29 mouse cellular contexts compared by ENCODE assay signal in the genomic region with DNA sequence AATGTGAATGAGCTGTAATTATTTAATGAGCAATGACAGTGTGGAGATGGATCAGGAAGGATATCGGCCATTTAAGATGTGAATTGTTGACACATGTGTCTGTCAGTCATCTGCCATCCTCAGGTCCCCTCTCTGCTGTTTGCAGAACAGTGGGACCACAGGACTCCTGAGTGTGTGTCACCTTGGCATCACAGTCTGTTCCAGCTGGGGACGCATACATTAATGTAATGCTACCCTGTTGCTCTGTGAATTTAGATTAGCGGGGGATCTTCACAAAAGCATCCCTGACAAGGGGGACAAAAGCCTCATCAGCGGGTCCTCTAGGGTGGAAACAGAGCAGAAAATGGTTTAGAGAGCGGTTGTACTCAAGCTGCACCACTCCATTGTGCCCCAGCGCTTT. TPM values are rescaled to one million over a fixed set of nuclear protein-coding genes. Genes with fewer than 3 reads are reported as not detected.
DNase-seq lines count a peak whose midpoint lies in the region; ATAC-seq lines count a peak whose summit lies in the region.
"Had no signal": no experiment of that assay in that cellular context is flagged by ENCODE, and none has a peak within 500 bp of the region (broad histone marks: within the 10 kb centered on the region; RNA-seq: fewer than 3 reads in every experiment).

No protein-coding gene starts in this region.

- H3K36me3 ChIP-seq in forebrain, embryonic 12.5 days (replicated peaks) = no peaks in the 10 kb centered on the region
- H3K36me3 ChIP-seq in forebrain, embryonic 11.5 days (ENCODE audit: control insufficient read depth, insufficient read depth, low read length) = no peaks in the 10 kb centered on the region
- no peaks in the 10 kb centered on the region for H3K36me3 ChIP-seq in midbrain, embryonic 10.5 days
- no peaks in the 10 kb centered on the region for H3K36me3 ChIP-seq in midbrain, embryonic 15.5 days (replicated peaks)
- H3K36me3 ChIP-seq in forebrain, embryonic 15.5 days = no peaks in the 10 kb centered on the region
- no peaks in the 10 kb centered on the region for H3K36me3 ChIP-seq in midbrain, embryonic 14.5 days (ENCODE audit: control insufficient read depth, insufficient read depth, low read length)
- H3K36me3 ChIP-seq: neural tube, embryonic 13.5 days had no signal

- no peaks in the 10 kb centered on the region for H3K27me3 ChIP-seq in forebrain, embryonic 12.5 days
- no peaks in the 10 kb centered on the region for H3K27me3 ChIP-seq in forebrain, embryonic 11.5 days (ENCODE audit: control insufficient read depth, insufficient read depth, low read length)
- no peaks in the 10 kb centered on the region for H3K27me3 ChIP-seq in midbrain, embryonic 10.5 days (ENCODE audit: low read depth, poor library complexity, severe bottlenecking)
- no peaks in the 10 kb centered on the region for H3K27me3 ChIP-seq in midbrain, embryonic 15.5 days (replicated peaks)
- H3K27me3 ChIP-seq in forebrain, embryonic 15.5 days = no peaks in the 10 kb centered on the region
- no peaks in the 10 kb centered on the region for H3K27me3 ChIP-seq in midbrain, embryonic 14.5 days (ENCODE audit: control insufficient read depth, insufficient read depth, low read length)
- H3K27me3 ChIP-seq: embryonic facial prominence, embryonic 12.5 days; heart, embryonic 13.5 days; neural tube, embryonic 13.5 days; Patski had no signal

- peaks cover 23% of the 10 kb centered on the region for H3K4me1 ChIP-seq in forebrain, embryonic 12.5 days
- H3K4me1 ChIP-seq in forebrain, embryonic 11.5 days (replicated peaks; ENCODE audit: control insufficient read depth, insufficient read depth, low read length) = no peaks in the 10 kb centered on the region
- H3K4me1 ChIP-seq in midbrain, embryonic 10.5 days = peaks cover 30% of the 10 kb centered on the region
- H3K4me1 ChIP-seq in midbrain, embryonic 15.5 days = 0 out of 2 replicates have a peak, but pooled peaks cover 3% of the 10 kb centered on the region
- H3K4me1 ChIP-seq in forebrain, embryonic 15.5 days = peaks cover 11% of the 10 kb centered on the region; the same call in 1 of the 2 replicates
- H3K4me1 ChIP-seq in midbrain, embryonic 14.5 days (ENCODE audit: control insufficient read depth, insufficient read depth, low read length) = peaks cover 12% of the 10 kb centered on the region
- H3K4me1 ChIP-seq: embryonic facial prominence, embryonic 12.5 days had no signal

- H3K9ac ChIP-seq in forebrain, embryonic 12.5 days = no peak overlapping the region
- no peak overlapping the region for H3K9ac ChIP-seq in forebrain, embryonic 11.5 days (ENCODE audit: low read length)
- no peak overlapping the region for H3K9ac ChIP-seq in midbrain, embryonic 15.5 days
- no peak overlapping the region for H3K9ac ChIP-seq in forebrain, embryonic 15.5 days (replicated peaks)
- no peak overlapping the region for H3K9ac ChIP-seq in midbrain, embryonic 14.5 days (replicated peaks; ENCODE audit: low read length)
- H3K9ac ChIP-seq: embryonic facial prominence, embryonic 12.5 days; heart, embryonic 13.5 days; liver, embryonic 14.5 days; neural tube, embryonic 13.5 days had no signal

- no peak for DNase-seq in forebrain, embryonic 11.5 days (ENCODE audit: low spot score)
- DNase-seq in midbrain, embryonic 10.5 days (ENCODE audit: low spot score) = peak; percentile 22
- peak; percentile 43 for DNase-seq in midbrain, embryonic 14.5 days
- no peak for DNase-seq in cerebellum, adult 18-20 months
- DNase-seq in ovary, postnatal 36 days (ENCODE audit: low spot score) = no peak
- DNase-seq: adrenal gland, postnatal 10 days; cerebellum, adult 11 months; cerebellum, adult 9-11 months; heart, postnatal 10 days; kidney, adult 11 months; kidney, postnatal 14 days; layer of hippocampus, adult 9-11 months; liver; lung, adult 2 months; lung, postnatal 10 days; right cerebral cortex, postnatal 25 days; thymus, adult 18-20 months; thymus, postnatal 25 days had no signal

- 0 out of 2 replicates have a peak overlapping the region, but pooled peaks have one; percentile 26 for H3K27ac ChIP-seq in forebrain, embryonic 12.5 days
- no peak overlapping the region for H3K27ac ChIP-seq in forebrain, embryonic 11.5 days (ENCODE audit: low read depth, low read length)
- 0 out of 2 replicates have a peak overlapping the region, but pooled peaks have one; percentile 33 for H3K27ac ChIP-seq in midbrain, embryonic 10.5 days (replicated peaks)
- no peak overlapping the region for H3K27ac ChIP-seq in midbrain, embryonic 15.5 days
- peak overlapping the region; percentile 11; the same call in 1 of the 2 replicates for H3K27ac ChIP-seq in forebrain, embryonic 15.5 days (replicated peaks)
- H3K27ac ChIP-seq in midbrain, embryonic 14.5 days (replicated peaks; ENCODE audit: low read depth, low read length) = no peak overlapping the region
- H3K27ac ChIP-seq: embryonic facial prominence, embryonic 12.5 days; heart, embryonic 13.5 days; liver, embryonic 14.5 days; neural tube, embryonic 13.5 days; stomach, postnatal 0 days had no signal

- no peaks in the 10 kb centered on the region for H3K9me3 ChIP-seq in forebrain, embryonic 12.5 days
- no peaks in the 10 kb centered on the region for H3K9me3 ChIP-seq in forebrain, embryonic 11.5 days (ENCODE audit: control insufficient read depth, low read length)
- H3K9me3 ChIP-seq in midbrain, embryonic 10.5 days (replicated peaks) = no peaks in the 10 kb centered on the region
- no peaks in the 10 kb centered on the region for H3K9me3 ChIP-seq in midbrain, embryonic 15.5 days
- no peaks in the 10 kb centered on the region for H3K9me3 ChIP-seq in forebrain, embryonic 15.5 days
- H3K9me3 ChIP-seq in midbrain, embryonic 14.5 days (ENCODE audit: control insufficient read depth, low read length) = no peaks in the 10 kb centered on the region
- H3K9me3 ChIP-seq: embryonic facial prominence, embryonic 12.5 days; heart, embryonic 13.5 days; neural tube, embryonic 13.5 days had no signal

- no peak overlapping the region for H3K4me2 ChIP-seq in forebrain, embryonic 12.5 days
- no peak overlapping the region for H3K4me2 ChIP-seq in forebrain, embryonic 11.5 days (ENCODE audit: low read depth, low read length, severe bottlenecking)
- H3K4me2 ChIP-seq in midbrain, embryonic 15.5 days = no peak overlapping the region
- no peak overlapping the region for H3K4me2 ChIP-seq in forebrain, embryonic 15.5 days (replicated peaks)
- no peak overlapping the region for H3K4me2 ChIP-seq in midbrain, embryonic 14.5 days (ENCODE audit: low read length)
- H3K4me2 ChIP-seq: embryonic facial prominence, embryonic 12.5 days; heart, embryonic 13.5 days; neural tube, embryonic 13.5 days had no signal

- 0 out of 2 replicates have a peak, but pooled peaks have one; percentile 58 for ATAC-seq in forebrain, embryonic 12.5 days (ENCODE audit: low FRiP score)
- ATAC-seq in forebrain, embryonic 11.5 days (replicated peaks; ENCODE audit: low FRiP score) = no peak
- ATAC-seq in midbrain, embryonic 15.5 days (replicated peaks) = no peak
- peak; percentile 35 for ATAC-seq in forebrain, embryonic 15.5 days (replicated peaks)
- peak; percentile 11; the same call in 1 of the 2 replicates for ATAC-seq in midbrain, embryonic 14.5 days (ENCODE audit: low FRiP score, low TSS enrichment)
- ATAC-seq: inflammation-experienced regulatory T-cells, adult 6 months; Patski had no signal

- 19% methylated on average over 6 of the region's 6 CpGs for WGBS in forebrain, embryonic 12.5 days
- 32% methylated on average over 6 of the region's 6 CpGs for WGBS in forebrain, embryonic 11.5 days
- WGBS in midbrain, embryonic 10.5 days = 38% methylated on average over 6 of the region's 6 CpGs
- 7% methylated on average over 6 of the region's 6 CpGs for WGBS in midbrain, embryonic 15.5 days
- WGBS in forebrain, embryonic 15.5 days = 11% methylated on average over 6 of the region's 6 CpGs
- 7% methylated on average over 6 of the region's 6 CpGs for WGBS in midbrain, embryonic 14.5 days

- H3K4me3 ChIP-seq in forebrain, embryonic 12.5 days (replicated peaks) = no peak overlapping the region
- H3K4me3 ChIP-seq in forebrain, embryonic 11.5 days (ENCODE audit: low read depth, low read length) = no peak overlapping the region
- H3K4me3 ChIP-seq in midbrain, embryonic 10.5 days = no peak overlapping the region
- H3K4me3 ChIP-seq in midbrain, embryonic 15.5 days = no peak overlapping the region
- H3K4me3 ChIP-seq in forebrain, embryonic 15.5 days = no peak overlapping the region
- no peak overlapping the region for H3K4me3 ChIP-seq in midbrain, embryonic 14.5 days (replicated peaks; ENCODE audit: low read depth, low read length)
- H3K4me3 ChIP-seq: embryonic facial prominence, embryonic 12.5 days; heart, embryonic 13.5 days; neural tube, embryonic 13.5 days had no signal

RNA-seq across cellular contexts. Expression of gene Fam196a, which starts 59.2 kb away (rescaled TPM):
- polyA plus RNA-seq in forebrain, embryonic 12.5 days (2016; fragmentation: Nextera tagmentation; extraction: Ambion mirVana) = 4.1 and 4.6 TPM in 2 replicates
- polyA plus RNA-seq in forebrain, embryonic 11.5 days (2014; fragmentation: Nextera tagmentation; extraction: Ambion mirVana) = 3.5 and 3.6 TPM in 2 replicates
- polyA plus RNA-seq in midbrain, embryonic 10.5 days (2016; fragmentation: Nextera tagmentation; extraction: Ambion mirVana) = 1.5 and 1.9 TPM in 2 replicates
- 11.4 and 13.2 TPM in 2 replicates for polyA plus RNA-seq in midbrain, embryonic 15.5 days (2015; fragmentation: Nextera tagmentation; extraction: Ambion mirVana)
- 10.4 and 10.6 TPM in 2 replicates for polyA plus RNA-seq in forebrain, embryonic 15.5 days (2015; fragmentation: Nextera tagmentation; extraction: Ambion mirVana)
- 13.1 and 14.2 TPM in 2 replicates for polyA plus RNA-seq in midbrain, embryonic 14.5 days (2014; fragmentation: Nextera tagmentation; extraction: Ambion mirVana)
- polyA plus RNA-seq: liver, embryonic 14.5 days; spleen, adult 2 months had no signal

Comparison
In these comparisons a context has a peak if more than half of its experiments do, and no peak if none do; other contexts are left out.
1. ATAC-seq: peak in forebrain, embryonic 12.5 days (single experiment), forebrain, embryonic 15.5 days (single experiment) and midbrain, embryonic 14.5 days (single experiment); none in forebrain, embryonic 11.5 days (single experiment) and midbrain, embryonic 15.5 days (single experiment).
2. H3K27ac ChIP-seq: peak in forebrain, embryonic 12.5 days (single experiment), midbrain, embryonic 10.5 days (single experiment) and forebrain, embryonic 15.5 days (single experiment); none in forebrain, embryonic 11.5 days (single experiment), midbrain, embryonic 15.5 days (single experiment) and midbrain, embryonic 14.5 days (single experiment).
3. DNase-seq: peak in midbrain, embryonic 10.5 days (single experiment) and midbrain, embryonic 14.5 days (single experiment); none in forebrain, embryonic 11.5 days (single experiment), cerebellum, adult 18-20 months (0 of 2) and ovary, postnatal 36 days (single experiment).